In the genomic region with DNA sequence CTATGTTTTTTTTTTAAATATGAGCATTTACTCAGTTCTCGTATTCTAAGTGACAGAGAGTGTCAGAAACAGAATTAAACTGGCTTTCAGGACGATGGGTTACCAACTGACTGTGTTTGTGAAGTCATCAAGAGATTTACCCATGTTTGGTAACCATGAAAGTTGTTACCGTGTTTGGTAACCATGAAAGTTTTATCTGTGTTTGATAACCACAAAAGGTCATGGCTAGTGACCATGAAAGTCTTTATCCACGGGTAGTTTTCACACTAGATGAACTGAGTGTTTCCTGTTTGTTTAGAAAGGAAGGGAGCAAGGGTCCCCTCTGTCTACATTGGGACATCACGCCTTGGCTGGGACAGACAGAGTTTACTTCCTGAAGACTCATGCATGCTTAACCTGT, we compare ENCODE assay signal across 14 mouse cellular contexts.
"Had no signal": no experiment of that assay in that cellular context is flagged by ENCODE, and none has a peak within 500 bp of the region (broad histone marks: within the 10 kb centered on the region; RNA-seq: fewer than 3 reads in every experiment).

No protein-coding gene starts in this region.

- H3K9ac ChIP-seq: limb, embryonic 13.5 days; liver, embryonic 12.5 days; lung, embryonic 15.5 days; midbrain, embryonic 13.5 days; neural tube, embryonic 13.5 days; stomach, embryonic 15.5 days had no signal

- H3K36me3 ChIP-seq: limb, embryonic 13.5 days; liver, embryonic 12.5 days; lung, embryonic 15.5 days; midbrain, embryonic 13.5 days; neural tube, embryonic 13.5 days; stomach, embryonic 15.5 days had no signal

- H3K4me1 ChIP-seq: lung, embryonic 15.5 days; stomach, embryonic 15.5 days had no signal

- H3K4me3 ChIP-seq: limb, embryonic 13.5 days; liver, embryonic 12.5 days; lung, embryonic 15.5 days; midbrain, embryonic 13.5 days; neural tube, embryonic 13.5 days; stomach, embryonic 15.5 days had no signal

- ATAC-seq: intestine, postnatal 0 days; liver, embryonic 12.5 days; midbrain, embryonic 13.5 days had no signal

- H3K27me3 ChIP-seq: limb, embryonic 13.5 days; liver, embryonic 12.5 days; lung, embryonic 15.5 days; midbrain, embryonic 13.5 days; neural tube, embryonic 13.5 days; stomach, embryonic 15.5 days had no signal

- H3K9me3 ChIP-seq: limb, embryonic 13.5 days; liver, embryonic 12.5 days; lung, embryonic 15.5 days; midbrain, embryonic 13.5 days; neural tube, embryonic 13.5 days; stomach, embryonic 15.5 days had no signal

- H3K4me2 ChIP-seq: limb, embryonic 13.5 days; liver, embryonic 12.5 days; lung, embryonic 15.5 days; midbrain, embryonic 13.5 days; neural tube, embryonic 13.5 days; stomach, embryonic 15.5 days had no signal

- H3K27ac ChIP-seq: kidney, postnatal 0 days; limb, embryonic 13.5 days; liver, embryonic 12.5 days; lung, embryonic 15.5 days; midbrain, embryonic 13.5 days; neural tube, embryonic 13.5 days; stomach, embryonic 15.5 days had no signal

- DNase-seq: kidney, adult 8-10 months; kidney, postnatal 36 days; left cerebral cortex, postnatal 4 days; lung, postnatal 14 days; right cerebral cortex, adult 18-20 months; thymus, postnatal 4 days had no signal
